Mouse (Mus musculus) heart, embryonic 10.5 days (tissue): ENCODE results near the gene Pam16. TPM values are rescaled to one million over a fixed set of nuclear protein-coding genes. Genes with fewer than 3 reads are reported as not detected.

Experiments
- DNase-seq: peaks from one replicate; pipeline ENCODE4 v3.0.0-alpha.2; 2017; ENCODE audit warnings: low spot score
- H3K27ac ChIP-seq: fragments of 300-500 bp; sonication (generic); 2 replicates; pipeline ENCODE4 v1.5.1; 2016; ENCODE audit warnings: mild to moderate bottlenecking
- H3K27me3 ChIP-seq: fragments of 300-500 bp; sonication (generic); 2 replicates; pipeline ENCODE4 v1.6.1; 2016; ENCODE audit warnings: mild to moderate bottlenecking; ENCODE audit not compliant: poor library complexity, insufficient read depth, severe bottlenecking
- H3K36me3 ChIP-seq: fragments of 300-500 bp; sonication (generic); 2 replicates; pipeline ENCODE4 v1.6.1; 2016; ENCODE audit warnings: mild to moderate bottlenecking, moderate library complexity
- H3K4me1 ChIP-seq: fragments of 300-500 bp; sonication (generic); 2 replicates; pipeline ENCODE4 v1.6.1; 2016; ENCODE audit warnings: mild to moderate bottlenecking
- H3K4me3 ChIP-seq: fragments of 300-500 bp; sonication (generic); 2 replicates; pipeline ENCODE4 v1.5.1; 2016; ENCODE audit warnings: mild to moderate bottlenecking, moderate library complexity
- H3K9me3 ChIP-seq: fragments of 300-500 bp; sonication (generic); 2 replicates; pipeline ENCODE4 v1.6.1; 2016; ENCODE audit warnings: mild to moderate bottlenecking, moderate library complexity
- WGBS: fragments of 180-500 bp; shearing (Covaris S2); methylation state at CpG from one replicate; pipeline ENCODE4 v1.1.7; 2016; 5-methylcytosine and 5-hydroxymethylcytosine counted together
- polyA plus RNA-seq: library from polyadenylated mRNA; unstranded; fragments of >200 nt; fragmentation: Nextera tagmentation; extraction: Ambion mirVana; gene quantifications from 2 replicates; pipeline ENCODE4 v1.2.1, GENCODE M21; 2016

The Pam16 gene
- polyA plus RNA-seq, 1 experiment from 2014 or later: 116 TPM

- Histone ChIP-seq H3K9me3 (no peaks in the 10 kb centered on the region), H3K27me3 (no peaks in the 10 kb centered on the region), H3K36me3 (no peaks in the 10 kb centered on the region), H3K4me1 (peaks cover 9% of the 10 kb centered on the region), H3K4me3 (no peak overlapping the region), H3K27ac (no peak overlapping the region)
- WGBS: 47% methylated on average over 2 of the region's 2 CpGs
- no peak for DNase-seq
Observed at GRCm38 (mm10) chr16:4576873-4577272, 47.9 kb downstream of the Pam16 start.

GRCm38 (mm10) chr16:4576038-4576437, 48.8 kb downstream of the Pam16 start:
- no peak for DNase-seq
- H3K27me3 ChIP-seq: no peaks in the 10 kb centered on the region
- H3K4me1 ChIP-seq: peaks cover 12% of the 10 kb centered on the region
- H3K4me3 ChIP-seq: no peak overlapping the region
- 58% methylated on average over 2 of the region's 2 CpGs for WGBS
- no peaks in the 10 kb centered on the region for H3K36me3 ChIP-seq
- no peaks in the 10 kb centered on the region for H3K9me3 ChIP-seq
- H3K27ac ChIP-seq: no peak overlapping the region

- Histone ChIP-seq H3K4me1 (peaks cover 14% of the 10 kb centered on the region), H3K36me3 (no peaks in the 10 kb centered on the region), H3K27ac (peak overlapping the region; percentile 49; the same call in 1 of the 2 replicates), H3K27me3 (no peaks in the 10 kb centered on the region), H3K4me3 (no peak overlapping the region), H3K9me3 (no peaks in the 10 kb centered on the region)
- DNase-seq: no peak
- WGBS: 58% methylated on average over 4 of the region's 4 CpGs
Observed at GRCm38 (mm10) chr16:4570737-4571136, 54.1 kb downstream of the Pam16 start.

GRCm38 (mm10) chr16:4567912-4568311, 56.9 kb downstream of the Pam16 start:
- Histone ChIP-seq H3K27ac (no peak overlapping the region), H3K4me1 (peaks cover 14% of the 10 kb centered on the region), H3K36me3 (no peaks in the 10 kb centered on the region), H3K27me3 (no peaks in the 10 kb centered on the region), H3K4me3 (no peak overlapping the region), H3K9me3 (no peaks in the 10 kb centered on the region)
- DNase-seq: peak; percentile 87
- 20% methylated on average over 4 of the region's 4 CpGs for WGBS

Other genes with a start within 250 kb of the Pam16 start
- gene Adcy9, start 204.5 kb downstream of the Pam16 start, polyA plus RNA-seq: 0.30 and 0.55 TPM in 2 replicates
- gene Srl, start 83.2 kb downstream of the Pam16 start, polyA plus RNA-seq: 87.3 and 201 TPM in 2 replicates
- 9.5 and 17.5 TPM in 2 replicates for gene Tfap4, start 65.1 kb downstream of the Pam16 start, polyA plus RNA-seq
- gene Glis2, start 30.3 kb downstream of the Pam16 start, polyA plus RNA-seq: 13.9 and 20.7 TPM in 2 replicates
- gene Vasn, start 15.0 kb upstream of the Pam16 start, polyA plus RNA-seq: 13.7 and 16.9 TPM in 2 replicates
- gene Dnaja3, start 15.0 kb upstream of the Pam16 start, polyA plus RNA-seq: 78.3 and 85.5 TPM in 2 replicates
- gene Coro7, start 54.8 kb upstream of the Pam16 start, polyA plus RNA-seq: 22.7 and 23.9 TPM in 2 replicates
- 63.3 and 97.6 TPM in 2 replicates for gene Nmral1, start 94.4 kb upstream of the Pam16 start, polyA plus RNA-seq
- gene Hmox2, start 101.4 kb upstream of the Pam16 start, polyA plus RNA-seq: 101 and 104 TPM in 2 replicates
- 121 and 152 TPM in 2 replicates for gene Cdip1, start 165.3 kb upstream of the Pam16 start, polyA plus RNA-seq
- gene 4930562C15Rik, start 210.4 kb upstream of the Pam16 start, polyA plus RNA-seq: 0.44 and 0.59 TPM in 2 replicates